20 mouse cellular contexts compared by ENCODE assay signal in genomic region chr7:31195591-31196307, GRCm38 (mm10). TPM values are rescaled to one million over a fixed set of nuclear protein-coding genes. Genes with fewer than 3 reads are reported as not detected.
DNase-seq lines count a peak whose midpoint lies in the region; ATAC-seq and TF ChIP-seq lines count a peak whose summit lies in the region.
"Had no signal": no experiment of that assay in that cellular context is flagged by ENCODE, and none has a peak within 500 bp of the region (broad histone marks: within the 10 kb centered on the region; RNA-seq: fewer than 3 reads in every experiment).

No protein-coding gene starts in this region.

- no peak for TF ChIP-seq CTCF in kidney, postnatal 0 days (IDR thresholded peaks at IDR 0.05; ENCODE audit: low read depth)
- TF ChIP-seq CTCF in thymus, adult 2 months (IDR thresholded peaks at IDR 0.05; ENCODE audit: borderline replicate concordance, control insufficient read depth, extremely low read depth, insufficient read depth, low read length, poor library complexity), result no peak

- intact Hi-C loops in heart, postnatal 10 days (cut with DNase I), result no loop called here

- no peaks in the 10 kb centered on the region for H3K9me3 ChIP-seq in kidney, postnatal 0 days (replicated peaks; ENCODE audit: low read length)
- H3K9me3 ChIP-seq: hindbrain, embryonic 13.5 days; neural tube, embryonic 15.5 days had no signal

- no peaks in the 10 kb centered on the region for H3K4me1 ChIP-seq in kidney, postnatal 0 days (replicated peaks; ENCODE audit: insufficient read depth, low read length)
- no peaks in the 10 kb centered on the region for H3K4me1 ChIP-seq in thymus, adult 2 months (replicated peaks; ENCODE audit: control insufficient read depth, insufficient read depth, low read length)
- H3K4me1 ChIP-seq: forebrain, embryonic 13.5 days; hindbrain, embryonic 13.5 days; neural tube, embryonic 15.5 days had no signal

- H3K9ac ChIP-seq in kidney, postnatal 0 days (ENCODE audit: low read depth, low read length), result no peak overlapping the region
- H3K9ac ChIP-seq: forebrain, embryonic 13.5 days; hindbrain, embryonic 13.5 days; neural tube, embryonic 15.5 days had no signal

- H3K4me2 ChIP-seq in kidney, postnatal 0 days (ENCODE audit: low read length), result no peak overlapping the region
- H3K4me2 ChIP-seq: forebrain, embryonic 13.5 days; hindbrain, embryonic 13.5 days; neural tube, embryonic 15.5 days had no signal

- no peak overlapping the region for H3K4me3 ChIP-seq in kidney, postnatal 0 days (replicated peaks; ENCODE audit: low read depth, low read length)
- no peak overlapping the region for H3K4me3 ChIP-seq in thymus, adult 2 months (ENCODE audit: control insufficient read depth, insufficient read depth, low read length)
- H3K4me3 ChIP-seq: forebrain, embryonic 13.5 days; hindbrain, embryonic 13.5 days; megakaryocyte, embryonic 14.5 days; neural tube, embryonic 15.5 days had no signal

- 64% methylated on average over 3 of the region's 3 CpGs for WGBS in kidney, postnatal 0 days
- 84% methylated on average over 3 of the region's 3 CpGs for WGBS in thymus, adult 2 months

- no peak for TF ChIP-seq POLR2A in thymus, adult 2 months (IDR thresholded peaks at IDR 0.05; ENCODE audit: control insufficient read depth, extremely low read depth, insufficient read depth, low read length, poor library complexity)

- H3K27me3 ChIP-seq in kidney, postnatal 0 days (ENCODE audit: insufficient read depth, low read length), result no peaks in the 10 kb centered on the region
- H3K27me3 ChIP-seq in thymus, adult 2 months (ENCODE audit: control insufficient read depth, insufficient read depth, low read length), result no peaks in the 10 kb centered on the region
- H3K27me3 ChIP-seq: forebrain, embryonic 13.5 days; hindbrain, embryonic 13.5 days; neural tube, embryonic 15.5 days had no signal

- no peaks in the 10 kb centered on the region for H3K36me3 ChIP-seq in kidney, postnatal 0 days (ENCODE audit: insufficient read depth, low read length)
- H3K36me3 ChIP-seq in thymus, adult 2 months (ENCODE audit: control insufficient read depth, insufficient read depth, low read length), result no peaks in the 10 kb centered on the region
- H3K36me3 ChIP-seq: hindbrain, embryonic 13.5 days; neural tube, embryonic 15.5 days had no signal

- DNase-seq in layer of hippocampus, adult 9-11 months, result peak; percentile 34
- no peak for DNase-seq in layer of hippocampus, adult 8-10 months (ENCODE audit: low spot score in 2 of 2)
- no peak for DNase-seq in kidney, postnatal 0 days (ENCODE audit: low spot score)
- DNase-seq in lung, postnatal 36 days, result peak; percentile 51
- DNase-seq in heart, postnatal 10 days, result no peak
- DNase-seq in layer of hippocampus, postnatal 14 days (ENCODE audit: low spot score in 2 of 2), result no peak
- no peak for DNase-seq in thymus, adult 2 months
- DNase-seq: adrenal gland, postnatal 14 days; cerebellum, adult 8-10 months; gastrocnemius, postnatal 25 days; right cerebral cortex, postnatal 14 days; spleen, adult 18-20 months; thymus, adult 18-20 months had no signal

- ATAC-seq in common myeloid progenitor, adult 5-6 weeks (replicated peaks; ENCODE audit: low read depth, poor library complexity, severe bottlenecking), result 0 out of 2 replicates have a peak, but pooled peaks have one; percentile 25
- ATAC-seq in kidney, postnatal 0 days (replicated peaks; ENCODE audit: low FRiP score, low read depth), result peak; percentile 82; the same call in 1 of the 2 replicates
- ATAC-seq: forebrain, embryonic 13.5 days; inflammation-experienced regulatory T-cells, adult 6 months; midbrain, embryonic 16.5 days had no signal

- H3K27ac ChIP-seq in kidney, postnatal 0 days, result no peak overlapping the region
- H3K27ac ChIP-seq in thymus, adult 2 months (ENCODE audit: control insufficient read depth, insufficient read depth, low read length), result no peak overlapping the region
- H3K27ac ChIP-seq: forebrain, embryonic 13.5 days; hindbrain, embryonic 13.5 days; neural tube, embryonic 15.5 days had no signal

RNA-seq across cellular contexts. Expression of gene Gramd1a, which starts 40.1 kb away (rescaled TPM):
- 100 to 1,000 TPM; 115 to 132 (median 125) TPM for total RNA-seq in layer of hippocampus, adult 8-10 months (2022)
- total RNA-seq in common myeloid progenitor, adult 5-6 weeks (2017), result 30.8 and 38.7 TPM in 2 replicates
- polyA plus RNA-seq in kidney, postnatal 0 days (2015; fragmentation: Nextera tagmentation; extraction: Ambion mirVana), result 36.2 and 36.3 TPM in 2 replicates
- total RNA-seq in heart, postnatal 10 days (2021), result 10 to 100 TPM; 25.6 to 31.4 TPM
- 100 to 1,000 TPM; 123 to 134 TPM for total RNA-seq in layer of hippocampus, postnatal 14 days (2021)
- polyA plus RNA-seq in thymus, adult 2 months (2012; rRNA removed), result 681 and 790 TPM in 2 replicates

Comparison
In these comparisons a context has a peak if more than half of its experiments do, and no peak if none do; other contexts are left out.
1. DNase-seq: peak in layer of hippocampus, adult 9-11 months (single experiment) and lung, postnatal 36 days (single experiment); none in layer of hippocampus, adult 8-10 months (0 of 2), kidney, postnatal 0 days (single experiment), heart, postnatal 10 days (0 of 2), layer of hippocampus, postnatal 14 days (0 of 2) and thymus, adult 2 months (single experiment).